Mouse (Mus musculus): ENCODE measurements around the gene Gm13271. TPM values are rescaled to one million over a fixed set of nuclear protein-coding genes. Genes with fewer than 3 reads are reported as not detected.
"Not testable (repeated sequence)": the region's sequence is repeated elsewhere in the genome, so short reads cannot be mapped to it uniquely, and the experiment has no call there.

Gm13271 gene
- polyA plus RNA-seq, 1 experiment from 2014 or later: not detected

DNA sequence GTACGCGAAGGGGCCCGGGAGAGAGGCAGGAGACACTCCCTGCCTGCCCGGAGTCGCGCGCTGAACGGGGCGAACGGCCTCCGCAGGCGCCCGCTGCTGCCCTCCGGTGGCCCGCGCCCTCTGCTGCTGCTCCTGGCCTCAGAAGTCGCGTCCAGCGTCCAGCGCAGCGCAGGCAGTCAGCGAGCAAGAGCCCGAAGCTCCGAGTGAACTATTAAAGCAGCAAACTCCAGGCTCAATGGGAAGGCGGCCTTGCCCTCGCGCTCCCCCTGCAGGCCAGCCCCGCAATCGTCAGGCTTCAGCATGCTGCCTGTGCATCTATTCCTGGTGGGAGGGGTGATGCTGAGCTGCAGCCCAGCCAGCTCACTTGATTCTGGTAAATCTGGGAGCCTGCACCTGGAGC is 24.9 kb downstream of the Gm13271 start, which contains the start of gene Gm13272:
Gm13272 (plus strand) TSS at position 301 of the 400 bp plus-strand sequence.
- WGBS (ENCODE audit: insufficient replicate concordance): no CpG with 5 or more reads among the region's 29 CpGs
- not testable (repeated sequence) for H3K36me3 ChIP-seq (ENCODE audit: control insufficient read depth, insufficient read depth); H3K9ac ChIP-seq (ENCODE audit: low read depth, low read length); H3K9me3 ChIP-seq (replicated peaks; ENCODE audit: control insufficient read depth, low read length); ATAC-seq (ENCODE audit: low read depth); H3K27me3 ChIP-seq (ENCODE audit: control insufficient read depth, insufficient read depth, low read depth, low read length); H3K4me3 ChIP-seq (ENCODE audit: low read depth, low read length); H3K4me2 ChIP-seq (ENCODE audit: low read depth, low read length); H3K27ac ChIP-seq (ENCODE audit: low read length); H3K4me1 ChIP-seq (ENCODE audit: control insufficient read depth, low read depth, low read length)

- H3K9ac ChIP-seq (ENCODE audit: low read depth, low read length); H3K4me3 ChIP-seq (ENCODE audit: low read depth, low read length); H3K9me3 ChIP-seq (replicated peaks; ENCODE audit: control insufficient read depth, low read length); ATAC-seq (ENCODE audit: low read depth); H3K4me1 ChIP-seq (ENCODE audit: control insufficient read depth, low read depth, low read length); H3K36me3 ChIP-seq (ENCODE audit: control insufficient read depth, insufficient read depth); H3K4me2 ChIP-seq (ENCODE audit: low read depth, low read length); H3K27ac ChIP-seq (ENCODE audit: low read length); H3K27me3 ChIP-seq (ENCODE audit: control insufficient read depth, insufficient read depth, low read depth, low read length): not testable (repeated sequence)
- WGBS (ENCODE audit: insufficient replicate concordance): 50% methylated on average over 13 of the region's 18 CpGs
Observed at GRCm38 (mm10) chr4:88780320-88780719, 25.7 kb downstream of the Gm13271 start.

- 8% methylated on average over 4 of the region's 7 CpGs for WGBS (ENCODE audit: insufficient replicate concordance)
- H3K36me3 ChIP-seq (ENCODE audit: control insufficient read depth, insufficient read depth); H3K4me3 ChIP-seq (ENCODE audit: low read depth, low read length); H3K27me3 ChIP-seq (ENCODE audit: control insufficient read depth, insufficient read depth, low read depth, low read length); ATAC-seq (ENCODE audit: low read depth); H3K9ac ChIP-seq (ENCODE audit: low read depth, low read length); H3K9me3 ChIP-seq (replicated peaks; ENCODE audit: control insufficient read depth, low read length); H3K4me1 ChIP-seq (ENCODE audit: control insufficient read depth, low read depth, low read length); H3K27ac ChIP-seq (ENCODE audit: low read length): not testable (repeated sequence)
- H3K4me2 ChIP-seq (ENCODE audit: low read depth, low read length): peak within 1 kb of the TSS; percentile 41; the same call in 1 of the 2 replicates
Observed at GRCm38 (mm10) chr4:88781831-88782230, 27.2 kb downstream of the Gm13271 start, which contains the start of gene Ifnz. Gene Ifnz (plus strand): TSS chr4:88782131.

- not testable (repeated sequence) for H3K9ac ChIP-seq (ENCODE audit: low read depth, low read length); H3K4me3 ChIP-seq (ENCODE audit: low read depth, low read length); H3K27me3 ChIP-seq (ENCODE audit: control insufficient read depth, insufficient read depth, low read depth, low read length); ATAC-seq (ENCODE audit: low read depth); H3K9me3 ChIP-seq (replicated peaks; ENCODE audit: control insufficient read depth, low read length); H3K4me1 ChIP-seq (ENCODE audit: control insufficient read depth, low read depth, low read length); H3K27ac ChIP-seq (ENCODE audit: low read length); H3K36me3 ChIP-seq (ENCODE audit: control insufficient read depth, insufficient read depth)
- peak overlapping the region; percentile 41; the same call in 1 of the 2 replicates for H3K4me2 ChIP-seq (ENCODE audit: low read depth, low read length)
- 0% methylated on average over 9 of the region's 31 CpGs for WGBS (ENCODE audit: insufficient replicate concordance)
Observed at GRCm38 (mm10) chr4:88782335-88782734, 27.7 kb downstream of the Gm13271 start.

- not testable (repeated sequence) for H3K9ac ChIP-seq (ENCODE audit: low read depth, low read length); H3K27ac ChIP-seq (ENCODE audit: low read length); H3K36me3 ChIP-seq (ENCODE audit: control insufficient read depth, insufficient read depth); H3K27me3 ChIP-seq (ENCODE audit: control insufficient read depth, insufficient read depth, low read depth, low read length); H3K4me3 ChIP-seq (ENCODE audit: low read depth, low read length); H3K4me1 ChIP-seq (ENCODE audit: control insufficient read depth, low read depth, low read length); H3K4me2 ChIP-seq (ENCODE audit: low read depth, low read length); H3K9me3 ChIP-seq (replicated peaks; ENCODE audit: control insufficient read depth, low read length); ATAC-seq (ENCODE audit: low read depth)
- WGBS (ENCODE audit: insufficient replicate concordance): no CpG with 5 or more reads among the region's 27 CpGs
Observed at GRCm38 (mm10) chr4:88785409-88785808, 30.7 kb downstream of the Gm13271 start, which contains the start of gene Gm13276. Gene Gm13276 (plus strand): TSS chr4:88785709.

GRCm38 (mm10) chr4:88788402-88788801 is 33.7 kb downstream of the Gm13271 start, which contains the start of gene Gm13277:
Gene Gm13277 (plus strand): TSS chr4:88788632.
- not testable (repeated sequence) for H3K36me3 ChIP-seq (ENCODE audit: control insufficient read depth, insufficient read depth); H3K9me3 ChIP-seq (replicated peaks; ENCODE audit: control insufficient read depth, low read length); H3K4me3 ChIP-seq (ENCODE audit: low read depth, low read length); H3K4me2 ChIP-seq (ENCODE audit: low read depth, low read length); H3K27ac ChIP-seq (ENCODE audit: low read length); H3K27me3 ChIP-seq (ENCODE audit: control insufficient read depth, insufficient read depth, low read depth, low read length); ATAC-seq (ENCODE audit: low read depth); H3K9ac ChIP-seq (ENCODE audit: low read depth, low read length); H3K4me1 ChIP-seq (ENCODE audit: control insufficient read depth, low read depth, low read length)
- whole genome bisulfite sequencing (ENCODE audit: insufficient replicate concordance): 0% methylated on average over 1 of the region's 28 CpGs

DNA sequence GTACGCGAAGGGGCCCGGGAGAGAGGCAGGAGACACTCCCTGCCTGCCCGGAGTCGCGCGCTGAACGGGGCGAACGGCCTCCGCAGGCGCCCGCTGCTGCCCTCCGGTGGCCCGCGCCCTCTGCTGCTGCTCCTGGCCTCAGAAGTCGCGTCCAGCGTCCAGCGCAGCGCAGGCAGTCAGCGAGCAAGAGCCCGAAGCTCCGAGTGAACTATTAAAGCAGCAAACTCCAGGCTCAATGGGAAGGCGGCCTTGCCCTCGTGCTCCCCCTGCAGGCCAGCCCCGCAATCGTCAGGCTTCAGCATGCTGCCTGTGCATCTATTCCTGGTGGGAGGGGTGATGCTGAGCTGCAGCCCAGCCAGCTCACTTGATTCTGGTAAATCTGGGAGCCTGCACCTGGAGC is 36.6 kb downstream of the Gm13271 start, which contains the start of gene Gm13278:
Gm13278 (plus strand) TSS at position 301 of the 400 bp plus-strand sequence.
- H3K4me1 ChIP-seq (ENCODE audit: control insufficient read depth, low read depth, low read length); ATAC-seq (ENCODE audit: low read depth); H3K9me3 ChIP-seq (replicated peaks; ENCODE audit: control insufficient read depth, low read length); H3K4me2 ChIP-seq (ENCODE audit: low read depth, low read length); H3K27me3 ChIP-seq (ENCODE audit: control insufficient read depth, insufficient read depth, low read depth, low read length); H3K27ac ChIP-seq (ENCODE audit: low read length); H3K36me3 ChIP-seq (ENCODE audit: control insufficient read depth, insufficient read depth); H3K9ac ChIP-seq (ENCODE audit: low read depth, low read length); H3K4me3 ChIP-seq (ENCODE audit: low read depth, low read length): not testable (repeated sequence)
- no CpG with 5 or more reads among the region's 28 CpGs for WGBS (ENCODE audit: insufficient replicate concordance)

GRCm38 (mm10) chr4:88793936-88794675 is 39.4 kb downstream of the Gm13271 start, which contains the start of gene Gm13275:
Gene Gm13275 (plus strand): TSS chr4:88794487.
- WGBS (ENCODE audit: insufficient replicate concordance): 0% methylated on average over 9 of the region's 52 CpGs
- not testable (repeated sequence) for H3K4me2 ChIP-seq (ENCODE audit: low read depth, low read length); ATAC-seq (ENCODE audit: low read depth); H3K4me3 ChIP-seq (ENCODE audit: low read depth, low read length); H3K4me1 ChIP-seq (ENCODE audit: control insufficient read depth, low read depth, low read length); H3K27ac ChIP-seq (ENCODE audit: low read length); H3K36me3 ChIP-seq (ENCODE audit: control insufficient read depth, insufficient read depth); H3K9me3 ChIP-seq (replicated peaks; ENCODE audit: control insufficient read depth, low read length); H3K27me3 ChIP-seq (ENCODE audit: control insufficient read depth, insufficient read depth, low read depth, low read length); H3K9ac ChIP-seq (ENCODE audit: low read depth, low read length)

DNA sequence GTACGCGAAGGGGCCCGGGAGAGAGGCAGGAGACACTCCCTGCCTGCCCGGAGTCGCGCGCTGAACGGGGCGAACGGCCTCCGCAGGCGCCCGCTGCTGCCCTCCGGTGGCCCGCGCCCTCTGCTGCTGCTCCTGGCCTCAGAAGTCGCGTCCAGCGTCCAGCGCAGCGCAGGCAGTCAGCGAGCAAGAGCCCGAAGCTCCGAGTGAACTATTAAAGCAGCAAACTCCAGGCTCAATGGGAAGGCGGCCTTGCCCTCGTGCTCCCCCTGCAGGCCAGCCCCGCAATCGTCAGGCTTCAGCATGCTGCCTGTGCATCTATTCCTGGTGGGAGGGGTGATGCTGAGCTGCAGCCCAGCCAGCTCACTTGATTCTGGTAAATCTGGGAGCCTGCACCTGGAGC is 42.4 kb downstream of the Gm13271 start, which contains the start of gene Gm13279:
Gm13279 (plus strand) TSS at position 301 of the 400 bp plus-strand sequence.
- H3K9me3 ChIP-seq (replicated peaks; ENCODE audit: control insufficient read depth, low read length); H3K27me3 ChIP-seq (ENCODE audit: control insufficient read depth, insufficient read depth, low read depth, low read length); H3K4me1 ChIP-seq (ENCODE audit: control insufficient read depth, low read depth, low read length); ATAC-seq (ENCODE audit: low read depth); H3K27ac ChIP-seq (ENCODE audit: low read length); H3K4me3 ChIP-seq (ENCODE audit: low read depth, low read length); H3K4me2 ChIP-seq (ENCODE audit: low read depth, low read length); H3K36me3 ChIP-seq (ENCODE audit: control insufficient read depth, insufficient read depth); H3K9ac ChIP-seq (ENCODE audit: low read depth, low read length): not testable (repeated sequence)
- WGBS (ENCODE audit: insufficient replicate concordance): no CpG with 5 or more reads among the region's 28 CpGs
